Mouse (Mus musculus): Measurements from ENCODE around the gene Pou2f3. TPM values are rescaled to one million over a fixed set of nuclear protein-coding genes. Genes with fewer than 3 reads are reported as not detected.

Gene Pou2f3
- polyA plus RNA-seq, 1 experiment: 1.7 TPM

DNA sequence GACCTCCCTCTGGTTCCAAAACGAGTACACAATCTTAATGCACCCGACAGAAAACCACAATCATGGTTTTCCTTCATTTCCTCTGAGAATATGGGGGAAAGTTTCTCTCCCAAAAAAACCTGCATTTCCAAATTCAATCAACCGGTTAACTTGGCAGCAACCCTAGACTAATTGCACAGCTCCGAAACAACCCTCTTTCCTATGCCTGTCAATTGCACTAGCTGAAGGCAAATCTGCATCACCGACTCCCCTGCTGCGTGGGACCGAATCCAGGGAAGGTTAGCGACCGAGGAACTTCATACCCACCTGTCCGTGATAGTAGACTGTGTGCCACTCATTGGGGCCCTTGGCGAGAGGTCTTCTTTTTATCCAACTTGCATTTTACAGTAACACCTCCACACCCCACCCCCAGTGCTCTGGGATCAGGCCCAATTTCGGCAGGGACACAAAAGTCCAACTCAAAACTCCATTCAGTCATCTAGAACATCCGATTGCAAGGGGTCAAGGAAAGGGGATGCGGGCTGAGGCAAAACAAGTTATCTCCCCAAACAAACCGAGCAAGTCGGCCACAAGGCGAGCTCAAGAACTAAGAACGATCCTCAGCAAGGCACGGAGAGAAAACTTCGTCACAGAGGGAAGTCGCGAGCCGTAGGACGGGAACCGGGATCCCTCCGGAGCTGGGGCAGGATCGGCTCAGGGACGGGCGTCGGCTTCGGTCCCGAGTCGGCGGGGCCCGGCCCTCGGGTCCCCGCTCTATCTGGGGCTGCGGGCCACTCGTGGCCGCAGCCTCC lies 105.1 kb downstream of the Pou2f3 start:
- H3K36me3 ChIP-seq (ENCODE audit: control insufficient read depth, insufficient read depth, low read length): no peaks in the 10 kb centered on the region
- TF ChIP-seq POLR2A (IDR thresholded peaks at IDR 0.05; ENCODE audit: control insufficient read depth, extremely low read depth, insufficient read depth, low read length, poor library complexity): no peak
- TF ChIP-seq CTCF (IDR thresholded peaks at IDR 0.05; ENCODE audit: borderline replicate concordance, control insufficient read depth, extremely low read depth, insufficient read depth, low read length, poor library complexity): no peak
- peaks cover 15% of the 10 kb centered on the region for H3K27me3 ChIP-seq (ENCODE audit: control insufficient read depth, insufficient read depth, low read length)
- no peak for DNase-seq
- no peak overlapping the region for H3K27ac ChIP-seq (ENCODE audit: control insufficient read depth, insufficient read depth, low read length)
- 1% methylated on average over 40 of the region's 40 CpGs for WGBS
- H3K4me3 ChIP-seq (ENCODE audit: control insufficient read depth, insufficient read depth, low read length): peak overlapping the region; percentile 46
- peaks cover 7% of the 10 kb centered on the region for H3K4me1 ChIP-seq (replicated peaks; ENCODE audit: control insufficient read depth, insufficient read depth, low read length)

- H3K4me3 ChIP-seq (ENCODE audit: control insufficient read depth, insufficient read depth, low read length): no peak overlapping the region
- no peak for DNase-seq
- H3K27ac ChIP-seq (ENCODE audit: control insufficient read depth, insufficient read depth, low read length): no peak overlapping the region
- TF ChIP-seq POLR2A (IDR thresholded peaks at IDR 0.05; ENCODE audit: control insufficient read depth, extremely low read depth, insufficient read depth, low read length, poor library complexity) (no peak), CTCF (IDR thresholded peaks at IDR 0.05; ENCODE audit: borderline replicate concordance, control insufficient read depth, extremely low read depth, insufficient read depth, low read length, poor library complexity) (no peak)
- WGBS: 27% methylated on average over 4 of the region's 4 CpGs
- peaks cover 7% of the 10 kb centered on the region for H3K4me1 ChIP-seq (replicated peaks; ENCODE audit: control insufficient read depth, insufficient read depth, low read length)
- H3K27me3 ChIP-seq (ENCODE audit: control insufficient read depth, insufficient read depth, low read length): peaks cover 15% of the 10 kb centered on the region
- no peaks in the 10 kb centered on the region for H3K36me3 ChIP-seq (ENCODE audit: control insufficient read depth, insufficient read depth, low read length)
These were observed 105.7 kb downstream of the Pou2f3 start for GRCm38 (mm10) chr9:43104526-43104872.

DNA sequence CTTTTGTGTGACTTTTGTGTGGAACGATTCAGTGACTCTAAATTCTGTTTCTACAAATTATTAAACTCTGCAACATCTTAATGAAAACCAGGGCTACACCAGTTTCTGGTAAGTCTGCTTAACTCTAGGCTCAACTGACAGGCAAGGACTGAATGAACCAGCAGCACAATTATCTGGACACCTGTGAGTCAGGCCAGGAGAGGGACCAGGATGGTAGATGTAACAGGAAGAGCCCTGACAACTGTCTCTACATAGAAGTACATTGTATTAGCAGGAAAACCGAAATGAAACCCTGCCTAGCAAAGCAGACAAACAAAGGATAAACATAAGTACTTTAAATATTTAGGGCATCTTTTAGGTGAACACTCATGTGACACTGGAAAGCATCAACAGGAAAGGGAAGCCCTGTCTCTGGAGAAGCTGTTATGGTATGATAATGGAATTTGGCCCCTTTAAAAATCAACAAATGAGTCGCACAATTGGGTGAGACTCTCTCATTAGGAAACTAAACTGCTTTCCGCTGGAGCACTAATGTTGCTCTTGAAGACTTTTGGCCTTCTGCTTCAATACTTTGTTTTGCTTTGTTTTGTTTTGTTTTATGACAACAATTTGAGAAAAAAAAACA lies 106.4 kb downstream of the Pou2f3 start:
- WGBS: 84% methylated on average over 4 of the region's 4 CpGs

DNA sequence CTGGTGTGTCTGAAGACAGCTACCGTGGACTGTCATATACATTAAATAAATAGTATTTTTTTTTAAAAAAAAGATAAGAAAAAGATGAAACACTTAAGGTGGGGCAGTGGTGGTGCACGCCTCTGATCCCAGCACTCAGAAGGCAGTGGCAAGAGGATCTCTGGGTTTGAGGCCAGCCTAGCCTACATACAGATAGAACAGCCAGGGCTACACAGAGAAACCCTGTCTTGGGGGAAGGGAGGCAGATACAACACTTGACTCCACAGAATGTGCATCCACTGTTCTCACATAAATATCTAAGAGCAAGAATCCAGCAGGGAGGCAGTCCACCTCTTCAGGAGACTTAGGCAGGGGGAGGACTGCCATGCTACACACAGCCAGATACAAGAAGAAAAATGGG lies 107.2 kb downstream of the Pou2f3 start:
- H3K36me3 ChIP-seq (ENCODE audit: control insufficient read depth, insufficient read depth, low read length): no peaks in the 10 kb centered on the region
- TF ChIP-seq POLR2A (IDR thresholded peaks at IDR 0.05; ENCODE audit: control insufficient read depth, extremely low read depth, insufficient read depth, low read length, poor library complexity) (no peak), CTCF (IDR thresholded peaks at IDR 0.05; ENCODE audit: borderline replicate concordance, control insufficient read depth, extremely low read depth, insufficient read depth, low read length, poor library complexity) (no peak)
- no peak for DNase-seq
- peaks cover 7% of the 10 kb centered on the region for H3K4me1 ChIP-seq (replicated peaks; ENCODE audit: control insufficient read depth, insufficient read depth, low read length)
- no peak overlapping the region for H3K4me3 ChIP-seq (ENCODE audit: control insufficient read depth, insufficient read depth, low read length)
- WGBS: 97% methylated on average over 2 of the region's 2 CpGs
- H3K27me3 ChIP-seq (ENCODE audit: control insufficient read depth, insufficient read depth, low read length): peaks cover 15% of the 10 kb centered on the region
- H3K27ac ChIP-seq (ENCODE audit: control insufficient read depth, insufficient read depth, low read length): no peak overlapping the region

More for the DNA sequence above, 106.4 kb downstream of the Pou2f3 start:
- TF ChIP-seq POLR2A (IDR thresholded peaks at IDR 0.05; ENCODE audit: control insufficient read depth, extremely low read depth, insufficient read depth, low read length, poor library complexity): no peak
- no peak for TF ChIP-seq CTCF (IDR thresholded peaks at IDR 0.05; ENCODE audit: borderline replicate concordance, control insufficient read depth, extremely low read depth, insufficient read depth, low read length, poor library complexity)
- Histone ChIP-seq H3K4me1 (replicated peaks; ENCODE audit: control insufficient read depth, insufficient read depth, low read length) (peaks cover 7% of the 10 kb centered on the region), H3K27ac (ENCODE audit: control insufficient read depth, insufficient read depth, low read length) (no peak overlapping the region), H3K27me3 (ENCODE audit: control insufficient read depth, insufficient read depth, low read length) (peaks cover 15% of the 10 kb centered on the region), H3K36me3 (ENCODE audit: control insufficient read depth, insufficient read depth, low read length) (no peaks in the 10 kb centered on the region), H3K4me3 (ENCODE audit: control insufficient read depth, insufficient read depth, low read length) (no peak overlapping the region)
- DNase-seq: no peak

DNA sequence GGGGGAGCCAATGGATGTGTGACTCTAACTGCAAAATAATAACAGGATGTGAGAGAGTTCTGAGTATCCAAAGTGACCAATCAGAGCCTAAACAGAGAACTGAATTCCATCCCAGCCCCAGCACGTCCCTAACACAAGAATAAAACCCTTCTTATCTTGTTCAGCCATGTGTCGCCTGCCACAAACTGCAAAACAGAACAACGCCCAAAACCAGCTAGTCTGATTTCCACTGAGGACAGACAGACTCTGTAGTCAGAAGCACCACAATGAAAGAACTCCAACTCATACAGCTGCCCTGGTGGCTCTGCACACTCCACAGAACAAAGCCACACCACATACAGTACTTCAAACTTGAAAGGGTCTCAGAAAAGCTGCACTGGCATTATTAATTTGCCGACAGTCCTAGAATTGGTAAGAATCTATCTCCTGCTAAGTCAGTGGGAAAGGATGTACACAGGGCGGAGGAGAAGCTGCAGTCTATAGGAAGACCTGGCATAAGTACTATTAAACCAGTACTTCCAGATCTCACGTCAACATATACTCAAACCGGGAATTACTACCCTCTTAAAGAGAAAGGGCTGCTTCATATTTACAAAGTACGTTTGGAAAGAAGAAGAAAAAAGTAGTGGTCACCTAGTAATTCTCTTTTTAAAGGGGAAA lies 108.1 kb downstream of the Pou2f3 start:
- Histone ChIP-seq H3K4me1 (replicated peaks; ENCODE audit: control insufficient read depth, insufficient read depth, low read length) (peaks cover 9% of the 10 kb centered on the region), H3K27me3 (ENCODE audit: control insufficient read depth, insufficient read depth, low read length) (peaks cover 15% of the 10 kb centered on the region), H3K36me3 (ENCODE audit: control insufficient read depth, insufficient read depth, low read length) (no peaks in the 10 kb centered on the region), H3K4me3 (ENCODE audit: control insufficient read depth, insufficient read depth, low read length) (no peak overlapping the region), H3K27ac (ENCODE audit: control insufficient read depth, insufficient read depth, low read length) (no peak overlapping the region)
- DNase-seq: no peak
- 82% methylated on average over 8 of the region's 8 CpGs for WGBS
- TF ChIP-seq CTCF (IDR thresholded peaks at IDR 0.05; ENCODE audit: borderline replicate concordance, control insufficient read depth, extremely low read depth, insufficient read depth, low read length, poor library complexity) (no peak), POLR2A (IDR thresholded peaks at IDR 0.05; ENCODE audit: control insufficient read depth, extremely low read depth, insufficient read depth, low read length, poor library complexity) (no peak)

- DNase-seq: no peak
- no peak overlapping the region for H3K4me3 ChIP-seq (ENCODE audit: control insufficient read depth, insufficient read depth, low read length)
- no peak overlapping the region for H3K27ac ChIP-seq (ENCODE audit: control insufficient read depth, insufficient read depth, low read length)
- H3K36me3 ChIP-seq (ENCODE audit: control insufficient read depth, insufficient read depth, low read length): no peaks in the 10 kb centered on the region
- peaks cover 6% of the 10 kb centered on the region for H3K4me1 ChIP-seq (replicated peaks; ENCODE audit: control insufficient read depth, insufficient read depth, low read length)
- TF ChIP-seq CTCF (IDR thresholded peaks at IDR 0.05; ENCODE audit: borderline replicate concordance, control insufficient read depth, extremely low read depth, insufficient read depth, low read length, poor library complexity) (no peak), POLR2A (IDR thresholded peaks at IDR 0.05; ENCODE audit: control insufficient read depth, extremely low read depth, insufficient read depth, low read length, poor library complexity) (no peak)
- WGBS: 75% methylated on average over 4 of the region's 4 CpGs
- H3K27me3 ChIP-seq (ENCODE audit: control insufficient read depth, insufficient read depth, low read length): peaks cover 3% of the 10 kb centered on the region; the same call in 1 of the 2 replicates
These were observed 111.2 kb downstream of the Pou2f3 start for GRCm38 (mm10) chr9:43098922-43099321.

All from thymus, adult 2 months (tissue).